Mouse (Mus musculus): ENCODE measurements at regions not wholly inside any gene's neighbourhood (a gene's known extent, or its start where the extent isn't known, plus 50 kb on each side); places are given as distances from the start of the nearest gene placed in this dataset.
"Not testable (repeated sequence)": the region's sequence is repeated elsewhere in the genome, so short reads cannot be mapped to it uniquely, and the experiment has no call there.

DNA sequence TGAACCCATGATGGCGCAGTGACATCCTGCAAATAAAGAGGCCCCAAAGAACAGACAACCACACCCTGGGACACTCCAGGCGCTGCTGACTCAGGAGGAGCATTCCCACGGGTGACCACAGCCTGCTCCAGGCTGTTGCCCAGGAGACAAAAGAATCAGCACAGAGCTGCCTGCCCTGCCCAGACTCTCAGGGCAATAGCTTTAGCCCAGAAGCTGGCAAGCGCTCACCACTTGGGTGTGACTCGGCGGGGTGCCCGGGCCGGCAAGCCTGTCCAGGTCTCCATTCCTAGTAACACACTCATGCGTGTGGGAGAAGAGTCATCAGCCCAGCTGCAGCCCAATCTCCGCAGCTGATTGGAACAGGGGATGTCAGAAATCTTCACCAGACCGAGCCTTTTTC, 148.8 kb upstream of the Hes1 start:
- no peak for DNase-seq (ENCODE audit: low read depth)

DNA sequence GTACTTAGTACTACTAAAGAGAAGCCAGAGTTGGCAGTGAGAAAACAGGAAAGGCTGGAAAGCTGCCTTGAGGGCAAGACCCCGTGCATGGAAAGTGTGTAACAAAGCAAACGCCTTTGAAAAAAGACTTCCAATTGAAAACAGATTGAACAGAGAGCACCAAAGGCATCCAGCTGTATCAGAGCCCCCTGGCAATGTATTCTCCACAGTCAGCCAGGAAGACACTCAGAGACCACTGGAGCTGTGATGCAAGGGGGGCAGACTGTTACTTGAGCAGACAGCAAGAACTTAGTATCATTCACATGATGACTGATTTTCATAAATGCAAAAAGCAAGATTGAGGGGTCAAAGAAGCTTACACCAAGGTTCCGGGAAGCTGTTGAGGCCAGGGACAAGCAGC, 146.2 kb upstream of the Hes1 start:
- no peak for DNase-seq (ENCODE audit: low read depth)

DNA sequence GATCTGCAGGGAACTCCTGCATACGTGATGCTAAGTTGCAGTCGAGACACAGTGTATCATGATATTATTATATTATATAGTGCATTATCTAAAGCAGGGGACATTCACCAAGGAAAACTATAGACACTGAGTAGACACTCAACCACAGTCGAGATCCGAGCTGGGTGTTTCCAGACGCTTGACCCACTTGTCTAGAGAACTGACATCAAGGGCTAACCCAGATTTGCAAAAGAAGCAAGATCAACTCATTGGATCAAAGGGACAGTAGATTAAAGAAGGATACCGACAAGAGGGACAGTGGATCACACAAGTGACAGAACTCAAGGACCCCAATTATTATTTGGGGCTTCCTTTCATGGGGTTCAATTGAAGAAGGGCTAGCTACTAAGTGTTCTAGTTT, 145.8 kb upstream of the Hes1 start:
- no peak for DNase-seq (ENCODE audit: low read depth)

DNA sequence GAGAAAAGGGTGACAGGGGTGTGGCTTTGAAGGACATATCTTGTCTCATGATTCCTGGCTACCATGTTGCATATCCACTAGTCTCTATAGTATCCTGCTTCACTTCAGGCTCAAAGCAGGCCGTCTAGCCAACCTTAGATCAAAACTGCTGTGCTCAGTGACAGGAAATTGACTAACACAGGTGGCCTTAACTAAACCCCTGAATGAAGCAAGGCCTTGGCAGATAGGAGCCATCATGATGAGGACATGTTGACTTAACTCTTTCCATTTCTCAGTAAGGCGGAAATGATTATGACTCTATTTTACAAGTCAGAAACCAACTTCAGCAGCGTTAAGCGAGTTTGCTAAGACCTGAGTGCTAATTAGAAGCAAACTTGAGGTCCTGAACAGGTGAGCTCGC, 143.2 kb upstream of the Hes1 start:
- DNase-seq (ENCODE audit: low read depth), result no peak

DNA sequence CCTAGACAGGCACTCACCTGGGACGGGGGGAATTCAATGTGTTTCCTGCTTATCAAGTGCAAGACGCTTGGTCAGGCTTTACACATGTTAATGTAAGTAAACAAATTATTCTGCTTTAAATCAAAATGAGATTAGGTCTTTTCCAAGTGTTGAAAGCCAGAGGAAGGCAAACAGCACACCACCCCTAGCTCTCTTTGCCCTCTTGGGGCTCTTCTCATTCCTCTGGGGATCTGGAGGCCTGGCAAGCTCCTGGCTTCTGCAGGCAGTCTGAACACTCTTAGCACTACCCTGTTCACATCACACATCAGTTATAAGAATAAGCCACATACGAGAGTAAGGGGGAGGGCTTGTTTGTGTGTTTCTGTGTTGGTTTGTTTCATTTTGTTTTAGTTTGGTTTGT, 142.8 kb upstream of the Hes1 start:
- DNase-seq (ENCODE audit: low read depth), result no peak

DNA sequence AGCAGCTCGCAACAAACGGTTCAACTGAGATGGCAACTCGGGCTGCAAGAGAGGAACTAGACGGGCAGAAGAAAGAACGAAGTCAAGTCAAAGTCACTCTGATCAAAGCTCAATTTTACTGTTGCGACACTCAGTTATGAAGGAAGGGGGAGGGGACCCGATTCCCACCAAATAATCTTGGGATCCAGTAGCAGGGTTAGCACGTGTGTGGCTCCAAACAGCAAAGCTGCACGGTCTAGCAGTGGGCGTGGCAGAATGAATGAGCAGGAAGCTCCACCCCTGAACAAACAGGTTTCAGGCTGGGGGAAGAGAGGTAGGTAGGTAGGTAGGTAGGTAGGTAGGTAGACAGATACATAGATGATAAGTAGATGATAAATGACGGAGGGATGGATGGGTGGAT, 136.9 kb upstream of the Hes1 start:
- not testable (repeated sequence) for DNase-seq (ENCODE audit: low read depth)

DNA sequence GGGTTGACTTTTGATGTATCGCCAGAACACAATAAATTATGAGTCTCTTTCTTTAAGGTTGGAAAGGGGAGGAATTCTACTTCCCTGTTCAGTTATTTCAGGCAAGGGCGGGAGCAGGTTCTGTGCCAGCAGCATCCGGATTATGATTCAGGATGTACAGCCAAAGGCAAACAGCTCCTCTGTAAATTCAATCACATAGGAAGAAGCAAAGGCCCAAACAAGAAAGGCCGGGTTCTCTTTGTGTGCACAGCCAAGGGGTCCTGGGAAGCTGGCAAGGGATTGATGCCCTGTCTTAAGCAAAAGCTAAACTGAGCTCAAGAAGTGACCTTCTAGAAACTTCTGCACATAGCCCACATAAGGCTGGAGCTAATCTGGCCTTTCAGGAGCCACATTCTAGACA, 135.9 kb upstream of the Hes1 start:
- no peak for DNase-seq (ENCODE audit: low read depth)

DNA sequence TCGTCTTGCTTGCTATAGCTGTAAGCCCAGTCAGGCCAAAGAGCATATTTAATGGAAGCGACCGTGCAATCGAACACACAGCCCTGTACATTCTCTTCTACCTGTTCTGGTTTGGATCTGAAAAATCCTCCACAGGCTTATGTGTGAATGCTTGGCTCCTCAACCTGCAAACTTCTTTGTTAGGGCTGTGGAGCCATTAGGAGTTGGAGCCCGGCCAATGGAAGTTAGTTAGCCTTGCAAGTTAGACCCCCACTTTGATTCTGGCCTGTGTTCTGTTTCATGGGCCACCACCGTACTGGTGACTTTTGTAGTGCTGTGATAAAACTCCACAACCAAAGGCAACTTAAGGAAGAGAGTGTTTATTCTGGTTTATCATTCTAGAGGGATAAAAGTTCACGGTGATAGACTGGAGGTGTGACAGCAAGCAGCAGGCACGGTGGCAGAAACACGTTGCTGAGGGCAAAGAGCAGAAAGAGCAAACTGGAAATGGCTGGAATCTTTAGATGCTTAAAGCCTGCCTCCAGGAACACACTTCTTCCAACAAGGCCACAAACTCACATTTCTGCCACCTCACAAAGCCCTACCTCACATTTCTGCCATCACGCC, 132.3 kb upstream of the Hes1 start:
- no peak for DNase-seq (ENCODE audit: low read depth)

DNA sequence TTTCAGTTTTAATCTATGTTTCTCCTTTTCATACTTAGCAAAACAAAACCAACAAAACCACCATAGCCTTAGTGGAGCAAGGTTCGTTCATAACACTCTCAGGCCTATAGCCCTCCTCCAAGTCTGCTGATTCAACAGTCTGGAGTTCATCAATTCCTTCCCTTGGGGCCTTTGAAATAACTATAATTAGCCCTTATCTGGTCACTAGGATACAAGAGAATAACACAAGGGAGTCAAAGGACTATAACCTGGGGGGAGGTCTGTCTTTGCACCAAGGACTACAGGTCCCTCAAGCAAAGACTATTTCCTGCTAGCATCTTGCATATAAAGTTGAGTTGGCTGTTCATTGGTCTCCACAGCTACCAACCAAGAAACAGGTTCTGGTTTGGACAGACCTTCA, 129.5 kb upstream of the Hes1 start:
- no peak for DNase-seq (ENCODE audit: low read depth)

DNA sequence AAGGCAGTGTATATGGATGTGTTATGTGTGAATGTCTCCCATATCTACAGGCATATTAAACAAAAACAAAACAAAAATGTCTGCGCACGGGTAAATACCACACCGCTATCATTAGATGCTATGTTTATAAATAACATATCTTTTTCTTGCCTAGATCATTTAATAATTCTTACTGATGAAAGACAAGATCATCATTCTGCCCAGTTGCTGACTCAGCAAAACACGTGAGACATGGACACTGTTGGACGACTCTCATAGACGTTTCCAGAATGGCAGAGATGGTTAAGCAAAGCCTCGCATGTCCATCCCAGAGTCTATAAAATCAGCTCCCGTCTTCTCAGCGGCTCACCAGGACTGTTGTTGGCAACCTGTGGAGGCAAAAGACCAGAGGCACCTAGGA, 125.5 kb upstream of the Hes1 start:
- DNase-seq (ENCODE audit: low read depth), result no peak

DNA sequence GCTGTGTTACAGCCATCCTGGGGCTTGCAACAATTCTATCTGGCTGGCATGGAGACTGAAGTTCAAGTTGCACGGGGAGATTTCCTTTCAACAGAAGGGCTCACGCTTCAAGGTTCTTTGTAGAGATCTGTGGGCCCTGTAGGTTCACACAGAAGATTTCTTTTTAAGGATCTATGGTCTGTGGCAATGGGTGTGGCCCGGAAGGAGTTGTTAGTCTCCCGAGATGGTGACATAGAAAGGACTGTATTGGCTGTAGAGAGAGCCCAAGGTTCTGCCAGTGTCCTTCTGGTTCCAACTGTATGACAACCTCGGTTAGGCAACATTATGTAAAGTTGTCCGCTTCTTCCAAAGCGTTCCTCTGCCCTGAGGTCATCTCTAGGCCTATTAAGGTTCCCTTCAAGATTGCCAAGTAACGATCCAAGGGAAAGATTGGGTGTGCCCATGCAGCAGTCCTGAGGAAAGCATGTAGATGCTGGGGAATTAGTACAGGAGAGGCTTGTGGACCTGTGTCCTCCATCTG, 124.8 kb upstream of the Hes1 start:
- no peak for DNase-seq (ENCODE audit: low read depth)

DNA sequence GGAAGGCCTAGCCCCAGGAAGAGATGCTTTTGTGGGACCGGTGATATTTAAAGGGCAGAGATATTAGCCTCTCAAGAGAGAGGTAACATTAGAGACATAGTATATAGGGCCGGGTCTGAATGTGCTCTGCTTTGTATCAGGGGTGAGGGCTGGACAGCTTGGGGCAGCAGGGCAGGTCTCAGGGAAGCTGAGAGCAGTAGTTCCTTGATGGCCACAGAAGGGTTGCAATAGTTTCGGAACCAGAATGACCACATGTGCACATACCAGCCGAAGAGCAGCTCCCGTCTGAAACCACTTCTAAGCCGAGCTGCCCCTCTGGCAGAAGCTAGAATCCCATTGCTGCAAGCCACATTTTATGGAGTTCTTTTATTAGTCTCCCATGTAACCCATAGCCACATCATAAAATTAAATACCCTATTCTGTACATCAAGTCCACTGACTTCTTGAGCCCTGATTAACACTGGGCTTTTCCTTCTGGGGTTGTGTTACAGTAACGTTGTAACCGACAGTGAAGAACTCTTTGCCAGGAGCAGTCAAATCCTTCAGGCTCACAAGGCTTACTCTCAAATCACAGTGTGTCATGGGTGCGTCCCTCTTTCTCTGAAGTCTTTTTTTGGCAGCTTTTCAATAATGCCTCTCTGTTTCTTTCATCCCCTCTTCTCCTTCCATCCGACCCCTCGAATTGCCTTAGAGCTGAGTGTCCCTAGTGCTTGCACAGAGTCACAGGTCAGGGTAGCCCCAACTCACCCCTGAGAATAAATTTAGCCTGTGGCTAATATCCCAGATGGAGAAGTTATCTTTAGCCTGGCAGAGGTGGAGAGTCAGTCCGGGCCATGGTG, 124.1 kb upstream of the Hes1 start:
- no peak for DNase-seq (ENCODE audit: low read depth)

DNA sequence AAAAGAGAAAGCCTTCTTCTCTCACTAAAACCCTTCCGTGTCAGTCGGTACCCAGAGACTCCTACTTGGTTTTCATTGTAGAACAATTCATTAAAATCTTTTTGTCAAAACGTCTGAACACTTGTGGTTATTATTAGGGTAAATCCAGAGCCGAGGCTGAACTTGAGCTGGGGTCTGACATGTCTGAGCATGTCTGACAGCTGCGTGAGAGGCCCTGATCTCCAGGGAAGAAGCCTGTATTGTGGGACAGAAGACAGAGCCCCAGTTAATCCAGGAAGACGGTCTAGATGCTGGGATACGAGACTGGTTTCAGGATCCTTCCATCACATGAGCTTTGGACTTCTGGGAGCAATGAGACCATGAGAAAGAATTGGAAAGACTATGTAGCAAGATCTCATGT, 122.1 kb upstream of the Hes1 start:
- no peak for DNase-seq (ENCODE audit: low read depth)

DNA sequence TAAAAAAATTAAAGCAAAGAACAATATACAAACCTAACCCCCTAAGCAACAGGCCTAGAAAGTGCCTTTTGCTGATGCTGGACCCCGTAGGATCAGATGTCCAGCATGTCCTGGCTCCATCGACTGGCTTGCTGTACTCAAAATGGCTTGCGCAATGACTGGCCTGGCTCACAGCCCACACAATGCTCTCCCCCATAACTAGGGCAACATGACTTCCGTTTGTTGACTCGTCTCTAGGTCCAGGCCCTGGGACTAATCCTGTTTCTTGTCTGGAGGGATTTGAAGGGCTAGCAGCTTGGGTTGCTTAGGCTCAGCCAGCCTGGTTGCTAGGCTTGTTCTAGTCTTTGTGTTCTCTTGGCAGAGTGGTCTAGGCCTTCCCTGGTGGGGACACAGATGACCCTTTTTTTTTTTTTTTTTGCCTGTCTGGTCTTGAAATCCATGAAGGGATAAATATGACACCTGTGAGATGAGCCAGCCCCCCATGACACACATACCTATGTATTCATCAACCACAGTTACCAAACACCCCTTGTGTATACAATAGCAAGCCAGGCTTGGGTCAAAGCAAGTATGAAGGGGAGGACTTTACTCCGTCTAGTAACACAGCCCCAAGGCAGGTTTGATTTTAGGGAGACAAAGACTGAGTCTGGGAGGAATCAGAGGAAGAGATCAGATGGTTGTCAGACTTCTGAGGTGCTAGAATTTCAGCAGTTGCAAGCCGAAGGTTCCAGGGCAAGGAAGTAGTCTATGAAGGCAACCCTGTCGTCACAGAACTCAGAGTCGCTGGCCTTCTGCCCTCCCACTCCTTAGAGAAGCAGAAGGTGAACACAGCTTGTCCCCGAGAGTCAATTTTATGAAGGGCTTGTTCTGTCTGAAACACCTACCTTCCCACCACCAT, 120.0 kb upstream of the Hes1 start:
- no peak for DNase-seq (ENCODE audit: low read depth)

DNA sequence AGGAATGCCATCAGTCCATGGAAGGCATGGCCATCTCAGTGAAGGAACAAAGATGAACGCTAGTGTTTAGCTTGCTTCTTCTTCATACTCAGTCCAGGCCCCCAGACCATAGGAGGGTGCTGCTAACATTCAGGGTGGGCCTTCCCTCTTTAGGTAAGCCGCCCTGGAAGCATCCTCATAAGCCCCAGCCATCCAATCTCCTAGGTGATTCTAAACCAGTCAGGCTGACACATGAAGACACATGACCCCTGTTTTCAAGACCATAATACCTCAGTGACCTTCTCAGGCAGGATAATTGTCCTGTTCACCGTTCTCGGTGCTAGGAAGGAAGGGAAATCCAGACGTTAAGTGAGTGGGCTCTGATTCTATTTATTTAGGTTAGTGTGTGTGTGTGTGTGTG, 119.2 kb upstream of the Hes1 start:
- no peak for DNase-seq (ENCODE audit: low read depth)

DNA sequence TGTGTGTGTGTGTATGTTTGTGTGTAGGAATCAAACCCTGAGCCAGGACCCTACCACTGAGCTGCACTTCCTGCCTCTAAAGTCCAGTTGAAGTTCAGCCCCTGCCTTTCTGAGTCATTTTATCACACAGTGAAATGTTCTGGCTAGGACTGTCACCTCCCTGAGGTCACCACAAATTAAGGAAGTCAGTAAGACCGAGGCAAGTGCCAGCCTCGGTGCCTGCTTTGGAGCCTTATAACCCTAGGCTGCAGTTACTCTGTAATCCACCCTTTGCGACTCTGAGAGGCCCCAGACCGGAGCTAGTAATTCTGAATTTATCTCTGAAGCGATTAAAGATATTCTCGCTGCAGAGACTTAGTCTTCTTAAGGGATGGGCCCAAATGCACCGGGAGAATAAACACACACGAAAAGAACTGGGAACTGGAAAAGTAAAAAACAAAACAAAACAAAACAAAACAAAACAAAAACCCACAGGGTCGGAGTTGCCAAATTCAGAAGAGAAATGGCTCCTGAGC, 118.8 kb upstream of the Hes1 start:
- DNase-seq (ENCODE audit: low read depth), result peak; percentile 26

DNA sequence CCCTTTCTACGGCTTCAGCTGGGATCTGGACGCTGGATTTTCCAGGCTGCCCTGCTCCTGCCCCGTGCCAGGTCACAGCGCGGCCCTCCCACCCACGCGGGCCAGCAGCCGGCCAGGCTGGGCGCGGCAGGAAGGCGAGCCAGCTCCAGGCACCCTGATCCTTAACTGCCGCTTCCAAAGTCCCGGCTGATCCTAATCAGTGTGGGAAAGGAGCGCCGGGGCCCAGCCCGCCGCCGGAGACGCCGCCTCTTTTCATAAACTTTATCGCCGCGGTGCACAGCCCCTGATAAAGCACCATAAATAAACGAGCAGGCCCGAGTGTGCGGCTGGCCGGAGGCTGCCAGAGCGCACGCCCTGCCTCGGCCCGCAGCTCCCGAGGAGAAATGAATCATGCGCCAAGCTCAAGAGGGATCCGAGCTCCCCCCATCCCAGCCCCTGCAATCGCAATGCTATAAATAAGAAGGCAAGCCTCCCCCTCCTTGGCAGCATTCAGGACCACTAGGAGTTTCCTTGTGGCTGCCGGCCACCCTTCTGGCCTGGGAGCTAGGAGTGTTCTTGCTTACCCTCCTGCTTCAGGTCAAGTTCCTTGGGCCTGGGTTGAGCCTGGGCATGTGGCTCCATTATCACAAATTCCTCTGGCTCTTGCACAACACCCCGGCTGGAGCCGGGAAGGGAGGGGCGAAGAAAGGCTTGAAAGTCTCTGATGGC, 118.1 kb upstream of the Hes1 start:
- peak; percentile 22 for DNase-seq (ENCODE audit: low read depth)

DNA sequence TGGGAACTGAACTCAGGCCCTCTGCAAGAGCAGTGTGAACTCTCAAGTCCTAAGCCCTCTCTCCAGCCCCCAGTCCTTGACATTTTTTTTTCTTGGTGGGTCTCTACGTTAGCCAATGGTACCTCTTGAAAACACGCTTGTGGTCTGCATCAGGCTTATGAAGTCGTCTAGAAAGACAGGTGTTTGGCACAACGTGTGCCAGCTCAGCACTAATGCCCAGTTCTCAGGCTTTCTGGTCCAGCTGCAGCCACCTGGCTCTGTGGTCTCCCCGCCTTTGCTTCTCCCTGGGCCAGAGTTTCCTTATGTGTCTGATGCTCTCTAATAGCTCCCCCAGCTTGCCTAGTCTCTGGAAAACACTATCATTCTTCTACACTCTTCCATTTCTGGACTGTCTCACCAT, 117.2 kb upstream of the Hes1 start:
- no peak for DNase-seq (ENCODE audit: low read depth)

DNA sequence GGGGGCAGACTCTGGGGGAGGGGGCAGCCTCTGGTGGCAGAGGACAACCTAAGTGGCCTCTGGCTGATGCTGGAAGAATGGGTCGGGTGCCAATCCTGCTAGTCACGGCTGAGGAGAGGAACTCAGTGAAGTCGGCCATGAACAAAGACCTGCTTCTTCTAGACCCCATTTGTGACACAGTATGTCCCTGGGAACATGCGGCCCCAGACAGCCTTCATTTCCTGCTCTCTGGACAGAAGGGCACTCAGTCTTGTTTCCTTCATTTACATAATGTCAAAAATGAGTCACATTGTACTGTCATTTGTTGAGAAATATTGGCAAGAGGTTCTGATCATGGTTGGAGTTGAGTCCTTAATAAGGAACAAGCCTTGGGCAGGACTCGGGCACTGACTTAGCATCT, 116.5 kb upstream of the Hes1 start:
- DNase-seq (ENCODE audit: low read depth), result no peak

DNA sequence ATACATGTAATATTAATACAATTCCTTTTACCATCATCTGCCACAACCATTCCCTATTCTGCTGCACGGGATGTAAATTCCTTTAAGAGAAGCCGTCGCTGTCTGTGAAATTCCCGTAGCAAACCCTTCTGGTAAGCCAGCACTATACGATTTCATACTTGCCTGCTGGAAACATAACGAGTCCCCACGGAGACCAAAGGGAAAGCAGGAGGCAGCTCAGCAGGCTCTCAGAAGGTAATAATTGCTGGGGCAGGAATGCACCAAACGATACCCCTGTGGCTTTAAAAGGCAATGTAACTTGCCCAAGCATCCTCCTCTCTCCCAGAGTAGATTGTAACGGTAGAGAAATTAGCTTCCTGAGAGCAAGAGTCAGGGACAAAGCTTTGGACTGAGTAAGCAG, 114.0 kb upstream of the Hes1 start:
- DNase-seq (ENCODE audit: low read depth), result no peak

DNA sequence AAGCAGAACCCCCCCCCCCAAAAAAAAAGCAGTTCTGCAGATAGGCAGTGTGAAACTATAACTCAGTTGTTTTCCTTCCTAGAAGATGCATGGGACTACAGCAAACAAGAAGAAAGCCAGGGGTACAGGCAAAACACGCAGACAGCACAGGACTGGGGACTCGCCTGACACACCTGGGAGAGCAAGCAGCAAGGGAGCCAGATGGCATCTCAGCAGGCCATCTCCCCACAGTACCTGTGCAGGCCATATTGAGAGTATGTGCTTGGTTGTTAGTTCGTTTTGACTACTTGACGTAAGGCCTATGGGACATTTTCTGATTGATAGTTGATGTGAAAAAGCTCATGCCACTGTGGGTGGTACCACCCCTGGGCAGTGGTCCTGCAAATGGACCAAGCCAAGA, 113.4 kb upstream of the Hes1 start:
- no peak for DNase-seq (ENCODE audit: low read depth)

DNA sequence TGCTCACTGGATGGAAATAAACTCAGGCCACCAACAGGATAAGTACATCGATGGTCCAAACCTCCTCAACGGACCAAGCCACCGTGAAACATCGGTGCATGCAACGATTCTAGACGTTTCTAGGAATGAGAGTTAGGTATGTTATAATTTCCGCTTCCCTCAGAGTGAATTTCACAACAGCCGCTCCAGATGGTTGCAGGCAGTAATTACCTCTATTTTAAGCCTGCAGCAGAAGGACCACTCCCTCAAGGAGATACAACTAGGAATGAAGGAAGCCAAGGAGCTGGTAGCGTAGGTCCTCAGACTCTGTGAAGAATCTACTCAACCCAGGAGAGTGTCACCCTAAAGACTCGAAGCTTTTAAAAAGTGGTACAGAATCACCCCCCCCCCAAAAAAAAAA, 109.5 kb upstream of the Hes1 start:
- no peak for DNase-seq (ENCODE audit: low read depth)

Data from c-Kit-positive CD71-negative TER-119-negative erythroid progenitor cells, embryonic 14.5 days (primary cell).